Mouse (Mus musculus) cerebellum, postnatal 4 days (tissue): ENCODE data around the gene Vgll4.

Experiments
- DNase-seq, 2 experiments: peaks; one replicate each; pipeline ENCODE4 v3.0.0; 2022; ENCODE audit warnings: low spot score in 2 of 2, mixed read lengths in 1 of 2

Vgll4 gene

GRCm38 (mm10) chr6:114917770-114918635 lies 51.8 kb downstream of the Vgll4 start:
- no peak for DNase-seq

DNA sequence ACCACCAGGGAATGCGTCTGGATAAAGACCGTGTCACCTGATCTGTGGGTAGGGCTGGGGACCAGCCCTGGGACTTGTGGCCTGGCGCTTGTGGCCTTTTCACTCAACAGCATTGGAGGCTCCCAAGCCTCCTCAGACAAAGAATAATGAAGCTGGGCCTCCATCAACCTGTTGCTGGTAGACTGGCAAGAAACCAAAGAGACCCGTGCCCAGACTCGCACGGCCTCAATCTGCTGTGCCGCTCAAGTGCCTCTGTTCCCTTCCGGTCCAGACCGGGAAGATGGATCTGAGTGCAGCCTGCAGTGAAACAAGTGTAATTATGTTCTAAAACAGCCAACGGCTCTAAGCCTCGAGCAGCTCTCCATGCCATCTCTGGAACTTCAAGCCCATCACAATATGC lies 52.7 kb downstream of the Vgll4 start:
- no peak for DNase-seq

DNA sequence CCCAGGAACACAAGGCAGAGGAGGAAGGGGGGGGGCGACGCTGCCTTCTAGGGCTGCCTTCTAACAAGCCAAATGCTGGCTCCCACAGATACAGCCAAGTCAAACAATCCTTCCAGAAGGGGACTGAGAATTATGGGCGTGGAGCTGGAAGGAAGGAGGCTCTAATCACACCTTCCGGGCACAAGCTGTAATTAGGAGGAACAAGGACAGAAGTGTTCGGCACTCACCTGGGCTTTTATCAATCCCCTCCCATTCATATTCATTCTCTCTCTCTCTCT lies 53.1 kb downstream of the Vgll4 start:
- no peak for DNase-seq

DNA sequence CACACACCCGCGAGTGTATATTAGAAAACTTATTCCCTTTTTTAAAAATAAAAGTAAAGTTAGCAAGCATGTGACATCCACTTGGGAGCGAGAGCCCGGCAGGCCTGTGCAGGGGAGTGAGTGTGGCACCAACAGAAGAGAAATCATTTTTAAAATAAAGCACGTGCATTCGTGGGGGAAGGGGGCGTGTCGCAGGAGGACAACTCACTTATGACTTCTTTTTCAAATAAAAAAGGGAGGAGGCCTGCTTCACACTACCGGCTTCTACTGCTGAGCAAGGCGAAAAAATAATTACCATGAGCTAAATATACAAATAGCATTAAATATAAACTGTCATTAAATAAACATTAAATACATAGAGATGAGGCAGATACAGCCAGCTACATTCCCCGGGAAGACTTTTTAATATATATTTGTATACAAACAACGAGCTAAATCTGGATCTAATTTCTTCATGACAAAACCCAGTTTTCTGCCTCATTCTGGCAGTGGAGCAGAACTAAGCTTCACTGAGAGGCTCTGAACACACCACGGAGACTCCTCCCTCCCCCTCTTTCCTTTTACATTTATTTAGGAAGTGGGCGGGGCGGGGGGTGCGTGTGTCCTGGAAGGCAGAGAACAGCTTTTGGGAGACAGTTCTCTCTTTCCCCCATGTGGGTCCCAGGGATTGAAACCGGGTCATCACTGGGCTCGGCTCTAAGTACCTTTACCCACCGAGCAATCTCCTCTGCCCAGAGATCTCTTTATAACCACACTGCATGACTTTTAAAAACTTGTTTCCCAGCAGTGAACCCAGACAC lies 53.7 kb downstream of the Vgll4 start:
- no peak for DNase-seq

- DNase-seq = no peak
Measured at GRCm38 (mm10) chr6:114914041-114914716, 55.6 kb downstream of the Vgll4 start.

- no peak for DNase-seq
Measured at GRCm38 (mm10) chr6:114913142-114913541, 56.7 kb downstream of the Vgll4 start.

DNA sequence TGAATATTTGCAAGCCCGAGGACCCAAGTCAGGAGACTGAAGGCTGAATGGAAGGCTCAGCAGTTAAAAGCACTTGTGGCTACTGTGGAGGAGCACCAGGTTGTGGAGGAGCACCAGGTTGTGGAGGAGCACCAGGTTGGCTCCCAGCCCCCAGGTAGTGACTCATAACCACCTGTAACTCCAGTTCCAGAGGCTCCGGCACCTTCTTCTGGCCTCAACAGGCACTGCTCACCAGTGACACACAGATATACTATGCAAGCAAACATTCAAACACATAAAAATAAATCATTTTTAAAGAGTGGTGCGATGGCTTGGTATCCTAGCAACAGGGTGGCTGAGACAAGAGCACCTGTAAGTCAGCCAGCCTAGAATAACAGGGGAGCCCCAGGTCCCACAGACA lies 58.3 kb downstream of the Vgll4 start:
- no peak for DNase-seq

DNA sequence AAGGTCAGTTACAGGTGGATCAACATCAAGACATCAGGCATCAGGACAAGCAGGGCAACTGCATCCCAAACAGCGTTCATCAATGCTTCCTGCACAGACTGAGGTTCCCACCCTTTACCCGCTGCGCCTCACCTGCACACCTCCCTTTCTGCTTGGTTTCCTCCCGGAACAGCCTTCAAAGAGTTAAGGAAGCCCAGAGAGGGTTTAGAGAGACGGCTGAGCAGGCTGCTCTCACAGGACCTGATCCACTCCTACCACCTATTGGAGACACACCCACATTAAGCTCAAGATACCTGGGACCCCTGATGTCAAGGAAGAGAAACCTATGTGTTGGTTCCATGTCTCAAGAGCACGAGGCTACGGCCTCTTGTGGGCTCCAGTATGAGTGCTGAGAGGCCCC lies 60.0 kb downstream of the Vgll4 start:
- DNase-seq = no peak

- no peak for DNase-seq
Measured at GRCm38 (mm10) chr6:114907459-114907858, 62.3 kb downstream of the Vgll4 start.

- no peak for DNase-seq
Measured at GRCm38 (mm10) chr6:114906209-114906608, 63.6 kb downstream of the Vgll4 start.

DNA sequence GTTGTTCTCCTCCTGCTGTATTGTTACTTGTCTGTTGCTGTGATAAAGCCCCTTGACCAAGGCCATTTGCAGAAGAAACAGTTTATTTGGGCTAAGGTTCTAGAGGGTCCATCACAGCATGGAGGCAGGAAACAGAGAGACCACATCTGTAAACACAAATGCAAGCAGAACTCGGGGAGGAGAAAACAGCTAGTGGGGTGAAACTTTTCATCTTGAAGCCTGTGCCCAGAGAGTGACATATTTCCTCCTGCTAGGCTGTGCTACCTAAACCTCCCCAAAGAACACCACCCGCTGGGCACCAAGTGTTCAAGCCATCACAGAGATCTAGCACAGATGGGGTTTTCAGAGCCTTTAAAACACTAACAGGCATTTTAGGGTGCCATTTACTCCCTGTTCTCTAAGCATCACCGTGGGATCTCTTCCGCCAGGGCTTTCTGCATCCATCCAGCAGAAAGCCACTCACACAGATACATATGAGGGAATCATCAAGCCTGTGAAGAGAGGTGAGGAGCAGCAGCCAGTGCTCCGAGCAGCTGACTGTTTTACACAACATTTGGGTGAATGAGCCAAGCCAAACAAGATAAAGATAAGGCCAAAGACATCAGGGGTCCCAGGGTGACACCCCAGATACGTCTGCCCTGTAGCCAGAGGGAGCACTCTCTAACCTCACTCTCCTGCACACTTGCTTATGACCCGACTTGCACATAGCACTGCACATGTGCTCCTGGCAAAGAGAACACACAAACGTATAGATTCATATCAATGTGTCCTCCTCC lies 64.4 kb downstream of the Vgll4 start:
- DNase-seq = no peak

DNA sequence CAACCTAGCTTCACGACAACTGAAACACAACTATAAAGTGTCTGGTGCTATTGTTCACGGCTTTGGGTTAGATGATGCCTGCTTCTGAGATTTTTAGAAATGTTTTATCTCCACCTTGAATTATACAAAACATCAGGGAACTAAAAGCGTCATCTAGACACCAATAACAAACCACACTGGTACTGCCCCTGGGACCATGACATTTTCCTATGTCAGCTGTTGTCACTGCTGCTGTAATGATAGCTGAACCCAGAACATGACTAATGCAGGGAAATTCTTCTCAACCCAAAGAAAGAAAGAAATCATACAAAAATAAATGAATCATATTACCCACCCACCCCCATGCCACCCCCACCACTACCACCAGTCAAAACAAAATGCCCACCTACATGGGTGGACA lies 65.0 kb downstream of the Vgll4 start:
- no peak for DNase-seq

GRCm38 (mm10) chr6:114904233-114904632 lies 65.6 kb downstream of the Vgll4 start:
- no peak for DNase-seq

DNA sequence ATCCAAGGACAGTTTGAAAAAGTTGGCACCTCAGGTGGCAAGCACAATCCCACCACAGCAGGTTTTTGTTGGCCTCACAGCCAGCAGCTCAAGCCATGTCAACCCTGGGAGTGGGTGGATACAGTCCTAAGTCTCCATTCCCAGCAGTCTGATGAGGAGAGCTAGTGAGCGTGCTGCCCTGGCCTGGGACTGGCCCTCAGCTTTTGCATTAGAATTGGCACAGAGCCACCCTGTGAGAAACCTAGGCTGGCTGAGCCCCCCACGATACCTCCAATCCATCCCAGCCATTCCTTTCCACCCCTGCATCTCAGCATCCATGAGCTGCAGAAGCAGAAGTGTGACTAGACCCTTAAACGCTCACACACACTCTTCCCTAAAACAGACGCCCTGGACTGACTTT lies 67.9 kb downstream of the Vgll4 start:
- DNase-seq = no peak

- no peak for DNase-seq
Measured at GRCm38 (mm10) chr6:114901321-114901824, 68.4 kb downstream of the Vgll4 start.

- no peak for DNase-seq
Measured at GRCm38 (mm10) chr6:114900194-114900593, 69.6 kb downstream of the Vgll4 start.

DNA sequence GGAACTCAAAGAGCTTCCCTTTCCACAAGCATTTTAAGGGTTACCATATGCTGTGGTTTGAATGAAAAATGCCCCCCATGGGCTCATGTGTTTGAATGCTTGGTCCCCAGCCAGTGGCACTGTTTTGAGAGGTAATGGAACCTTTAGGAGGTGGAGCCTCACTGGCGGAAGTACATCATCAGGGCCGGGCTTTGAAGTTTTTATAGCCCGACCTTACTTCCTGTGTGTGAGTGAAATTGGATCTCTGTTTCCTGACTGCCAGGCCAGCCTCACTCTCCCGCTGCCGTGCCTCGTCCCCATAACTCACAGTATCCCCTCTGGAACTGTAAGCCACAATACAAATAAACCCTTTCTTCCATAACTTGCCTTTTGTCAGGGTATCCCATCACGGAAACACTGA lies 70.1 kb downstream of the Vgll4 start:
- DNase-seq = no peak

- DNase-seq = no peak
Measured at GRCm38 (mm10) chr6:114898949-114899348, 70.8 kb downstream of the Vgll4 start.

DNA sequence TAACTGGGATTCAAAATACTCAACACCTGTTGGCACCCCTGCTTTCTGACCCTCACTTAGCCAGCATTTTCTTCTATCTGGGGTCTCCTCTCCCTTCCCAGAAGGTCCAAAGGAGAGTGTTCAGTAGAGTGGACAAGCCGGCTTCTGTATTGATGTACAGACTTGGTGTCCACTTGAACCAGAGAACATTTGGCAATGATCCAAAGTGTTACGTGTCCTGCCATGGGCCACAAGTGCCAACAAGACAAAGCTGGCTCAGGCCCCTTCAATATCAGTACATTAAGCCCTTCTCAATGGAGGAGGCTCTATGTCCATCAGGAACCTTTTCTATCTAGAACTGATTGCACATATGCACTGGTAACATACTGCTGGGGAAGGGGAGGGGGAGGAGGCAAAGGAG lies 73.5 kb downstream of the Vgll4 start:
- DNase-seq = no peak

- no peak for DNase-seq
Measured at GRCm38 (mm10) chr6:114895191-114895590, 74.6 kb downstream of the Vgll4 start.

DNA sequence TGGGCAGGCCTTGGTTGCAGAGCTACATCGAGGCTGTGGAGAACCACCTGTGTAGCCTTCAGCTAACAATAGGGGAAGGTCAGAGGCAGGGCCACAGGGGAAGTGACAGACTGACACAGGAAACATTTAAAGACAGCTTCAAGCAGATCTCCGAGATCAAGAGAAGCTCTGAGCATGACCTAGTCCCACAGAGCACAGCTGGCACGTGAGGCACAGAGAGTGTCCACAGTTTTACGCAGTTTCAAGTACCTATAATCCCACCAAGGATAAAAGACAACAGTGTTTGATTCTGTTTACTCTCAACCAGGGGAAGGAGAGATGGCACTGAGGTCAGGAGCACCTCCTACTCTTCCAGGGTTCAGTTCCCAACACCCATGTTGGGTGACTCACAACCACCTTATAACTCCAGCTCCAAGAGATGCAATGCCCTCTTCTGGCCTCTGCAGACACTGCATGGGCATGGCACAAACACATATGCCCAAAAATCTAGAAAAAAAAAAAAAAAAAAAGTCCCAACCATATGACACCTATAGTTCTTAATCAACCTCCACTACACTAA lies 75.2 kb downstream of the Vgll4 start:
- DNase-seq = no peak
